ENCODE assay signal across 33 mouse cellular contexts in genomic region chrX:93048967-93049754, GRCm38 (mm10).
"Had no signal": no experiment of that assay in that cellular context is flagged by ENCODE, and none has a peak within 500 bp of the region (broad histone marks: within the 10 kb centered on the region; RNA-seq: fewer than 3 reads in every experiment).

No protein-coding gene starts in this region.

- H3K27ac ChIP-seq: limb, embryonic 10.5 days; limb, embryonic 12.5 days; limb, embryonic 13.5 days; limb, embryonic 15.5 days; liver, embryonic 12.5 days; liver, embryonic 13.5 days; liver, embryonic 14.5 days; liver, embryonic 15.5 days; lung, embryonic 15.5 days; macrophage; midbrain, embryonic 10.5 days; midbrain, embryonic 12.5 days; midbrain, embryonic 13.5 days; midbrain, embryonic 15.5 days; neural tube, embryonic 12.5 days; neural tube, embryonic 13.5 days had no signal

- ATAC-seq: liver, embryonic 12.5 days; liver, postnatal 0 days; lung, postnatal 0 days; midbrain, embryonic 13.5 days; midbrain, embryonic 15.5 days; midbrain, embryonic 16.5 days had no signal

- H3K4me1 ChIP-seq: limb, embryonic 10.5 days; limb, embryonic 12.5 days; limb, embryonic 13.5 days; limb, embryonic 15.5 days; liver, embryonic 12.5 days; liver, embryonic 13.5 days; liver, embryonic 15.5 days; lung, embryonic 15.5 days; megakaryocyte, embryonic 14.5 days; midbrain, embryonic 10.5 days; midbrain, embryonic 12.5 days; midbrain, embryonic 13.5 days; midbrain, embryonic 15.5 days; neural tube, embryonic 12.5 days; neural tube, embryonic 13.5 days had no signal

- H3K9me3 ChIP-seq: limb, embryonic 10.5 days; limb, embryonic 12.5 days; limb, embryonic 13.5 days; limb, embryonic 15.5 days; liver, embryonic 12.5 days; liver, embryonic 13.5 days; liver, embryonic 15.5 days; lung, embryonic 15.5 days; megakaryocyte, embryonic 14.5 days; midbrain, embryonic 10.5 days; midbrain, embryonic 12.5 days; midbrain, embryonic 13.5 days; midbrain, embryonic 15.5 days; neural tube, embryonic 12.5 days; neural tube, embryonic 13.5 days had no signal

- DNase-seq: left cerebral cortex, postnatal 4 days; liver; liver, embryonic 13.5 days; liver, postnatal 0 days; lung, adult 18-20 months; lung, adult 2 months; lung, embryonic 14.5 days; lung, postnatal 10 days; lung, postnatal 14 days; lung, postnatal 36 days; lung, postnatal 4 days; midbrain, embryonic 14.5 days had no signal

- H3K27me3 ChIP-seq: limb, embryonic 12.5 days; limb, embryonic 13.5 days; limb, embryonic 15.5 days; liver, embryonic 12.5 days; liver, embryonic 13.5 days; liver, embryonic 15.5 days; lung, embryonic 15.5 days; midbrain, embryonic 12.5 days; midbrain, embryonic 13.5 days; midbrain, embryonic 15.5 days; neural tube, embryonic 12.5 days; neural tube, embryonic 13.5 days had no signal

- H3K36me3 ChIP-seq: limb, embryonic 10.5 days; limb, embryonic 12.5 days; limb, embryonic 13.5 days; limb, embryonic 15.5 days; liver, embryonic 12.5 days; liver, embryonic 13.5 days; liver, embryonic 15.5 days; lung, embryonic 15.5 days; midbrain, embryonic 10.5 days; midbrain, embryonic 12.5 days; midbrain, embryonic 13.5 days; midbrain, embryonic 15.5 days; neural tube, embryonic 12.5 days; neural tube, embryonic 13.5 days had no signal

- H3K4me3 ChIP-seq: limb, embryonic 10.5 days; limb, embryonic 12.5 days; limb, embryonic 13.5 days; limb, embryonic 15.5 days; liver, embryonic 12.5 days; liver, embryonic 13.5 days; liver, embryonic 15.5 days; lung, embryonic 15.5 days; megakaryocyte, embryonic 14.5 days; midbrain, embryonic 10.5 days; midbrain, embryonic 12.5 days; midbrain, embryonic 13.5 days; midbrain, embryonic 15.5 days; myocyte; neural tube, embryonic 12.5 days; neural tube, embryonic 13.5 days had no signal

- H3K4me2 ChIP-seq: limb, embryonic 12.5 days; limb, embryonic 13.5 days; limb, embryonic 15.5 days; liver, embryonic 11.5 days; liver, embryonic 12.5 days; liver, embryonic 13.5 days; liver, embryonic 15.5 days; lung, embryonic 14.5 days; lung, embryonic 15.5 days; midbrain, embryonic 11.5 days; midbrain, embryonic 12.5 days; midbrain, embryonic 13.5 days; midbrain, embryonic 15.5 days; neural tube, embryonic 12.5 days; neural tube, embryonic 13.5 days had no signal

- H3K9ac ChIP-seq: limb, embryonic 12.5 days; limb, embryonic 13.5 days; limb, embryonic 15.5 days; liver, embryonic 12.5 days; liver, embryonic 13.5 days; liver, embryonic 14.5 days; liver, embryonic 15.5 days; liver, postnatal 0 days; lung, embryonic 14.5 days; lung, embryonic 15.5 days; midbrain, embryonic 12.5 days; midbrain, embryonic 13.5 days; midbrain, embryonic 15.5 days; neural tube, embryonic 12.5 days; neural tube, embryonic 13.5 days had no signal
